Mouse (Mus musculus) intestine, embryonic 15.5 days (tissue): ENCODE results near the gene Cklf. TPM values are rescaled to one million over a fixed set of nuclear protein-coding genes. Genes with fewer than 3 reads are reported as not detected.
A peak's percentile ranks its signal among the peaks of the same experiment; 100 is the strongest.
"Not testable (repeated sequence)": the region's sequence is repeated elsewhere in the genome, so short reads cannot be mapped to it uniquely, and the experiment has no call there.

Experiments
- ATAC-seq: fragments of 200-750 bp; cut with Nextera tagmentation; 2 replicates; pipeline ENCODE4 v1.8.0; 2017; ENCODE audit warnings: moderate TSS enrichment, moderate library complexity
- H3K27ac ChIP-seq: fragments of 300-500 bp; sonication (generic); 2 replicates; pipeline ENCODE4 v1.5.1; 2015; ENCODE audit warnings: mild to moderate bottlenecking, inconsistent platforms
- H3K27me3 ChIP-seq: fragments of 300-500 bp; sonication (generic); replicated peaks from 2 replicates; pipeline ENCODE4 v1.6.1; 2015; ENCODE audit warnings: inconsistent platforms
- H3K36me3 ChIP-seq: fragments of 300-500 bp; sonication (generic); 2 replicates; pipeline ENCODE4 v1.6.1; 2015; ENCODE audit warnings: inconsistent platforms
- H3K4me1 ChIP-seq: fragments of 300-500 bp; sonication (generic); replicated peaks from 2 replicates; pipeline ENCODE4 v1.6.1; 2015; ENCODE audit warnings: inconsistent platforms
- H3K4me2 ChIP-seq: fragments of 300-500 bp; sonication (generic); replicated peaks from 2 replicates; pipeline ENCODE4 v1.6.1; 2015; ENCODE audit warnings: mild to moderate bottlenecking, inconsistent platforms
- H3K4me3 ChIP-seq: fragments of 300-500 bp; sonication (generic); replicated peaks from 2 replicates; pipeline ENCODE4 v1.5.1; 2015; ENCODE audit warnings: inconsistent platforms
- H3K9ac ChIP-seq: fragments of 300-500 bp; sonication (generic); 2 replicates; pipeline ENCODE4 v1.6.1; 2015; ENCODE audit warnings: inconsistent platforms
- H3K9me3 ChIP-seq: fragments of 300-500 bp; sonication (generic); 2 replicates; pipeline ENCODE4 v1.6.1; 2016; ENCODE audit warnings: inconsistent platforms
- WGBS: fragments of 180-500 bp; shearing (Covaris S2); methylation state at CpG from one replicate; pipeline ENCODE4 v1.1.7; 2015; 5-methylcytosine and 5-hydroxymethylcytosine counted together
- polyA plus RNA-seq: library from polyadenylated mRNA; unstranded; fragments of >200 nt; fragmentation: Nextera tagmentation; extraction: Ambion mirVana; gene quantifications from 2 replicates; pipeline ENCODE4 v1.2.1, GENCODE M21; 2015

Gene Cklf
- polyA plus RNA-seq, 1 experiment from 2014 or later, result 37.2 TPM

DNA sequence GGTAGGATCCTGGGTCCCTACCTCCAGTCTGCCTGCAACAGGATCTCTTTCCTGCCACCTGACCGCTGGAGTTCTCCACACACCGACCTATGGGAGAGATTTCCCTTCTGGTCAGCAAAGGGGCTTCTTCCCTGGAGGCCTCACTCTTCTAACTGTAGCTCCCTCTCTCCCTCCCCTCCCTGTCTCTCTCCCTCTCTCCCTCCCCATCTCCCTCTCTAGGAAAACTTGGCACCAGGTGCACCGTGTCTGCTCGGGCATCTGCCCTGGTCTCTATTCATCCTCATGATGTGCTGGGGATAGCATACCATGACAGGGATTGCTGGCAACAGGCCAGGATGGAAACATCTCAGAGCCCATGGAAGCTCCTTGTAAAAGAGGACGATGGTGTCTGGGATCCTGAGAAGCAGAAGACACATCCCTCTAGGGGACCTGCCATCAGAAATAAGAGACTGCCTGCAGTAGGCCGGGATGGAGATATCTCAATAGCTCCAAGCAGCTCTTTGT, 18.3 kb downstream of the Cklf start:
- Histone ChIP-seq H3K36me3 (peaks cover 5% of the 10 kb centered on the region; the same call in 1 of the 2 replicates), H3K9me3 (no peaks in the 10 kb centered on the region), H3K27me3 (no peaks in the 10 kb centered on the region), H3K4me3 (no peak overlapping the region), H3K4me2 (no peak overlapping the region), H3K27ac (no peak overlapping the region), H3K4me1 (no peaks in the 10 kb centered on the region), H3K9ac (no peak overlapping the region)
- no peak for ATAC-seq
- 81% methylated on average over 6 of the region's 6 CpGs for WGBS

GRCm38 (mm10) chr8:104293081-104293480, 42.4 kb downstream of the Cklf start, which contains the start of gene Cmtm2a:
TSS of gene Cmtm2a (minus strand) at chr8:104293181.
- not testable (repeated sequence) for H3K27ac ChIP-seq, H3K4me2 ChIP-seq, H3K27me3 ChIP-seq, H3K9me3 ChIP-seq, H3K36me3 ChIP-seq, H3K4me1 ChIP-seq, H3K4me3 ChIP-seq, ATAC-seq, H3K9ac ChIP-seq
- 90% methylated on average over 12 of the region's 12 CpGs for WGBS

DNA sequence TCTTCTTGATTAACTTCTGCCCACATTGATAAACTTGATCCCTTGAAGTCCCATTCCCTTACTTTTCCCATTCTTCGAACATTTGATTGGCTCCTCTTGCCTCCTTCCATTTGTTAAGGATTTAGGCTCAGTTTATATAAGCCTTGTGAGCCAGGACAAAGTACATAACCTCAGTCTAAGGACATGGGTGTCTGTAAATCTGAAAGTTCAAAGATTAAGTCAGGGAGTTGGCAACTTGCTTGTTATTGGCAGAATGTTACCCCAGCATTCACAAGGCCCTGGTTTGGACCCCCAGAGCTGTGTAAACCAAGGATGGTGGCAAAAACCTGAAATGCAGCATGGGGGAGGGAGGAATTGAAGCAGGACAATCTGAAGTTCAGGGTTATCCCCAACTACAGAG, 43.7 kb downstream of the Cklf start:
- 79% methylated on average over 1 of the region's 1 CpGs for WGBS
- Histone ChIP-seq H3K27me3 (no peaks in the 10 kb centered on the region), H3K36me3 (no peaks in the 10 kb centered on the region), H3K4me1 (no peaks in the 10 kb centered on the region), H3K4me3 (no peak overlapping the region), H3K9me3 (no peaks in the 10 kb centered on the region), H3K9ac (no peak overlapping the region), H3K27ac (no peak overlapping the region), H3K4me2 (no peak overlapping the region)
- ATAC-seq, result no peak

DNA sequence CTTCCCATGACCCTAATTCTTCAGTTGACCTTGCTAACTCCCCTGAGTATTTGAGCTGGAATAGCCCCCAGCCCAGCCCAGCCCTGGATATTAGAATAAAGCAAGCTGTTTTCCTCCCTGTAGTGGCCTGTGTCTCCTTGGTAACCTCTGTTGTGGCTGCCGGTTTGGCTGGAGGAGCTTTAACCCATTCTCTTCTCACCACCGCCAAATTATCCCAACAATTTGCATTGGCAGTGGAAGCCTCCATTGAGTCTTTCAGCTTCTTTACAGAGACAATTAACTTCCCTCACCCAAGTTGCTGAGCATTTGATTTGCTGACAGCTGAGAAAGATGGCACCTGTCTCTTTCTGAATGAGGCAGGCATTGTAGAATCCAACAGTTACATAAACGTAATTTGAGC, 50.9 kb downstream of the Cklf start:
- H3K4me3 ChIP-seq, H3K4me2 ChIP-seq, H3K4me1 ChIP-seq, H3K27me3 ChIP-seq, H3K9me3 ChIP-seq, H3K27ac ChIP-seq, H3K9ac ChIP-seq, ATAC-seq, H3K36me3 ChIP-seq: not testable (repeated sequence)
- 20% methylated on average over 3 of the region's 3 CpGs for WGBS

DNA sequence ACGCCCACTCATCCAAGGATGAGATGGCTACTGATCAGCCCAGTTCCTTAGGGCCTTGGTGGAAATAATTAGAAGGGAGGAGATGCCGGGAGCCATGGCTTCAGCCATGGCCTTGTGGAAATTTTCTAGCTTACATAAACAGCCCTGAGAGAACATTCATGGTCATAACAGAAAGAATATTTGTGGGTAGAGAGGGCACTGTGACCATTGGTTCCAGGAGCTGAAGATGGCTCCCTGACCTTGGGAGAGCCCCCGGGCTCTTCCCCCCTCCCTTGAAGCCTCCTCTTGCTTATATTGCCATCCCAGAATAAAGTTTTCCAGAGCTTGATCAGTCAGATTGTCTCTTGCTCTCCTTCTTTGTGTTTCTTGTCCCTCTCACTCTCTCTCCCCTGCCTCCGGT, 51.9 kb downstream of the Cklf start:
- ATAC-seq, H3K4me1 ChIP-seq, H3K9me3 ChIP-seq, H3K4me2 ChIP-seq, H3K36me3 ChIP-seq, H3K9ac ChIP-seq, H3K4me3 ChIP-seq, H3K27ac ChIP-seq, H3K27me3 ChIP-seq: not testable (repeated sequence)
- WGBS, result 99% methylated on average over 4 of the region's 4 CpGs

DNA sequence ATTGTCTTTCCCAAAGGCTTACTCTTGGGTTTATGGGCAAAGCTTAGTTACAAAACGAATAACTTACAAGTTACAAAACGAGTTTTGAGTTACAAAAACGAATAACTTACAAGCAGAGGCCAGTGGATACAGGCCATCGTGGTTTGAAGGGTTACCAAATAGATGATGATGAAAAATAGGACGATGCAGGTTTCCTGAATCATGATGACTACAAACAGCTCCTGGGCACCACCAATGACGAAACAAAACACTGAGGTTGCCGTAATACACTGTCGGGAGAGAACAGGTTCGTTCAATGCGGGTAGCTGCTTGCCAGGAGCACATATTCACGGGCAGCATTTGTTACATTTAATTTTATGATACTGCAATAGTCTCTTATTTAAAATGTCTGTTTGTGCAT, 54.3 kb downstream of the Cklf start:
- H3K9ac ChIP-seq, result no peak overlapping the region
- no peak overlapping the region for H3K27ac ChIP-seq
- no peaks in the 10 kb centered on the region for H3K4me1 ChIP-seq
- H3K27me3 ChIP-seq, result no peaks in the 10 kb centered on the region
- H3K9me3 ChIP-seq, result no peaks in the 10 kb centered on the region
- H3K4me2 ChIP-seq, result no peak overlapping the region
- WGBS, result 89% methylated on average over 11 of the region's 11 CpGs
- no peak overlapping the region for H3K4me3 ChIP-seq
- no peaks in the 10 kb centered on the region for H3K36me3 ChIP-seq
- no peak for ATAC-seq

- not testable (repeated sequence) for H3K9me3 ChIP-seq, H3K27ac ChIP-seq, H3K4me2 ChIP-seq, H3K36me3 ChIP-seq, H3K4me3 ChIP-seq, H3K4me1 ChIP-seq, H3K27me3 ChIP-seq, H3K9ac ChIP-seq
- ATAC-seq, result peak; percentile 66; the same call in 1 of the 2 replicates
- 45% methylated on average over 6 of the region's 6 CpGs for WGBS
These were observed 57.7 kb downstream of the Cklf start for GRCm38 (mm10) chr8:104308341-104308740.

GRCm38 (mm10) chr8:104309441-104310155, 58.9 kb downstream of the Cklf start, which contains the start of the genes Gm45711 and Cmtm1:
TSS of gene Gm45711 (minus strand) at chr8:104310081.
TSS of gene Cmtm1 (minus strand) at chr8:104310145.
- not testable (repeated sequence) for H3K36me3 ChIP-seq, H3K4me2 ChIP-seq, H3K27ac ChIP-seq, H3K9ac ChIP-seq, H3K4me3 ChIP-seq, H3K4me1 ChIP-seq, H3K9me3 ChIP-seq, H3K27me3 ChIP-seq
- 90% methylated on average over 36 of the region's 36 CpGs for WGBS
- peak; percentile 34; the same call in 1 of the 2 replicates for ATAC-seq

GRCm38 (mm10) chr8:104312023-104312422, 61.4 kb downstream of the Cklf start:
- H3K4me3 ChIP-seq, ATAC-seq, H3K4me2 ChIP-seq, H3K36me3 ChIP-seq, H3K9ac ChIP-seq, H3K4me1 ChIP-seq, H3K27ac ChIP-seq, H3K27me3 ChIP-seq, H3K9me3 ChIP-seq: not testable (repeated sequence)
- WGBS, result 82% methylated on average over 3 of the region's 3 CpGs

GRCm38 (mm10) chr8:104313311-104313710, 62.6 kb downstream of the Cklf start:
- no peak overlapping the region for H3K27ac ChIP-seq
- no peak overlapping the region for H3K4me3 ChIP-seq
- no peak overlapping the region for H3K9ac ChIP-seq
- H3K4me2 ChIP-seq, result no peak overlapping the region
- no peaks in the 10 kb centered on the region for H3K36me3 ChIP-seq
- WGBS, result 61% methylated on average over 4 of the region's 4 CpGs
- H3K4me1 ChIP-seq, result no peaks in the 10 kb centered on the region
- no peaks in the 10 kb centered on the region for H3K27me3 ChIP-seq
- ATAC-seq, result no peak
- H3K9me3 ChIP-seq, result no peaks in the 10 kb centered on the region

Other genes with a start within 250 kb of the Cklf start
- 25.3 and 26.0 TPM in 2 replicates for gene Cdh5, start 149.2 kb upstream of the Cklf start, polyA plus RNA-seq
- 1.00 and 1.3 TPM in 2 replicates for gene Bean1, start 80.4 kb upstream of the Cklf start, polyA plus RNA-seq
- gene Tk2, start 2.3 kb upstream of the Cklf start, polyA plus RNA-seq, result 14.2 and 15.3 TPM in 2 replicates
- not detected in 2 replicates for gene Cmtm2a, start 42.3 kb downstream of the Cklf start, polyA plus RNA-seq
- gene Gm45711, start 59.2 kb downstream of the Cklf start, polyA plus RNA-seq, result not detected in 2 replicates
- gene Cmtm1, start 59.3 kb downstream of the Cklf start, polyA plus RNA-seq, result not detected in 2 replicates
- gene Gm11020, start 70.7 kb downstream of the Cklf start, polyA plus RNA-seq, result not detected in 2 replicates
- not detected in 2 replicates for gene Cmtm2b, start 71.4 kb downstream of the Cklf start, polyA plus RNA-seq
- gene Cmtm3, start 88.5 kb downstream of the Cklf start, polyA plus RNA-seq, result 111 and 126 TPM in 2 replicates
- 6.3 and 6.9 TPM in 2 replicates for gene Cmtm4, start 144.9 kb downstream of the Cklf start, polyA plus RNA-seq
- gene Dync1li2, start 192.2 kb downstream of the Cklf start, polyA plus RNA-seq, result 46.0 and 46.1 TPM in 2 replicates